Mouse (Mus musculus) forebrain, embryonic 14.5 days (tissue): ENCODE measurements at regions not wholly inside any gene's neighbourhood (a gene's known extent, or its start where the extent isn't known, plus 50 kb on each side); places are given as distances from the start of the nearest gene placed in this dataset.

ENCODE experiments used
- ATAC-seq: fragments of 200-750 bp; cut with Nextera tagmentation; 2 replicates; pipeline ENCODE4 v1.8.0; 2017; ENCODE audit warnings: mild to moderate bottlenecking, moderate library complexity
- DNase-seq: peaks from one replicate; pipeline ENCODE4 v3.0.0-alpha.2; 2015; ENCODE audit warnings: low spot score
- H3K27ac ChIP-seq: fragments of 300-500 bp; sonication (generic); 2 replicates; pipeline ENCODE4 v1.5.1; 2014; ENCODE audit warnings: low read depth, mild to moderate bottlenecking, control low read depth, low read length, moderate library complexity
- H3K27me3 ChIP-seq: fragments of 300-500 bp; sonication (generic); replicated peaks from 2 replicates; pipeline ENCODE4 v1.6.1; 2014; ENCODE audit warnings: low read length, control low read depth, mixed read lengths; ENCODE audit not compliant: control insufficient read depth, insufficient read depth
- H3K36me3 ChIP-seq: fragments of 300-500 bp; sonication (generic); 2 replicates; pipeline ENCODE4 v1.6.1; 2014; ENCODE audit warnings: low read length, control low read depth; ENCODE audit not compliant: control insufficient read depth, insufficient read depth
- H3K4me1 ChIP-seq: fragments of 300-500 bp; sonication (generic); 2 replicates; pipeline ENCODE4 v1.6.1; 2014; ENCODE audit warnings: antibody characterized with exemption, low read length, control low read depth; ENCODE audit not compliant: control insufficient read depth, insufficient read depth
- H3K4me2 ChIP-seq: fragments of 300-500 bp; sonication (generic); 2 replicates; pipeline ENCODE4 v1.6.1; 2014; ENCODE audit warnings: mild to moderate bottlenecking, control low read depth, low read length
- H3K4me3 ChIP-seq: fragments of 300-500 bp; sonication (generic); 2 replicates; pipeline ENCODE4 v1.5.1; 2014; ENCODE audit warnings: low read depth, low read length, control low read depth
- H3K9ac ChIP-seq: fragments of 300-500 bp; sonication (generic); 2 replicates; pipeline ENCODE4 v1.6.1; 2014; ENCODE audit warnings: mild to moderate bottlenecking, low read length, control low read depth, moderate library complexity
- H3K9me3 ChIP-seq: fragments of 300-500 bp; sonication (generic); replicated peaks from 2 replicates; pipeline ENCODE4 v1.6.1; 2016; ENCODE audit warnings: low read length, control low read depth, mixed read lengths; ENCODE audit not compliant: control insufficient read depth
- WGBS: fragments of 180-500 bp; shearing (Covaris S2); extraction: QIAGEN DNeasy Blood & Tissue Kit; methylation state at CpG from one replicate; pipeline ENCODE4 v1.1.7; 2014; 5-methylcytosine and 5-hydroxymethylcytosine counted together

GRCm38 (mm10) chr6:101092179-101092578, 258.8 kb downstream of the Ppp4r2 start:
- no peaks in the 10 kb centered on the region for H3K9me3 ChIP-seq
- no peak overlapping the region for H3K27ac ChIP-seq
- no peaks in the 10 kb centered on the region for H3K27me3 ChIP-seq
- H3K4me1 ChIP-seq: no peaks in the 10 kb centered on the region
- ATAC-seq (no peak), DNase-seq (no peak)
- no peak overlapping the region for H3K9ac ChIP-seq
- WGBS: 33% methylated on average over 10 of the region's 10 CpGs
- H3K36me3 ChIP-seq: no peaks in the 10 kb centered on the region
- H3K4me3 ChIP-seq: no peak overlapping the region
- no peak overlapping the region for H3K4me2 ChIP-seq
